Mouse (Mus musculus): ENCODE data around the gene Mall. TPM values are rescaled to one million over a fixed set of nuclear protein-coding genes. Genes with fewer than 3 reads are reported as not detected.

Gene Mall
- polyA plus RNA-seq, 1 experiment from 2014 or later: 0.99 TPM

DNA sequence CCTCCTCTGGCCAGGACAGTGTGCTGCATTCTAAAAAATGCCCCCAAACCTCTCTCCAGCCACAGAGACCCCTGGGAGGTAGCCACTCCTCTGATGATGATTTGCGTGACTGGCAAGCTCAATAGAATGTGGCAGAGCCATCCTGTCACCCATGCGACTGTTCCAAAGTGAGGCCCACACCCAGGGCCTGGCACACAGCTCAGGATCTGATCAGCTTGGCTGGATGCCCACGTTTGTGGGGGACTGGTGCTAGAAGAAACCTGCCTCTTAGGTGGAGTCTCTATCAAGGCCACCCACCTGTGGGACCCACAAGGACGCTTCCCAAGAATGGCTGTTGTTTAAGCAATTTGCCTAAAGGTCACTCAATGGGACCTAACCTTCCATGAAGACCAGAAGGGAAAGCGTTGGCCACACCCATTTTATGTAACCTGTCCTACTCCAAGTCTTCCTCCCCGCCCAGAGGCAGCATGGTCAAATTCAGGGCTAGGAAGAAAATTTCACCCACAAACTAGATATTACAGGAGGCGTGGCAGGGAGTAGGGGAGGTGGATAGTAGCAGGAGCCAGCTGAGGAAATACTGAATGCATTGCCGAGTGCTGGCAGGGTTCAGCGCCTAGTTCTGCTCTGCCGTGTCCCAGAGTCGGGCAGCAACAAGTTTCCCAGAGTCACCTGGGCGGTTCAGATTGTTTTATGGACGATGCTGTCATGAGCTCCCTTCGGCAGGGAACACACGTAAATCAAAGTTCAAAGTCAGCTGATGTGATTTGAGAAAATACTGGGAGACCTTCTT lies 876 bp downstream of the Mall start:
- no peak for ATAC-seq (ENCODE audit: low FRiP score)
- Histone ChIP-seq H3K9me3 (replicated peaks) (no peaks in the 10 kb centered on the region), H3K36me3 (no peaks in the 10 kb centered on the region), H3K9ac (replicated peaks) (no peak overlapping the region), H3K4me1 (peaks cover 7% of the 10 kb centered on the region; the same call in 1 of the 2 replicates), H3K4me2 (no peak overlapping the region), H3K4me3 (replicated peaks) (no peak overlapping the region), H3K27ac (replicated peaks) (no peak overlapping the region), H3K27me3 (replicated peaks) (peaks cover 22% of the 10 kb centered on the region)
- 33% methylated on average over 15 of the region's 15 CpGs for WGBS

DNA sequence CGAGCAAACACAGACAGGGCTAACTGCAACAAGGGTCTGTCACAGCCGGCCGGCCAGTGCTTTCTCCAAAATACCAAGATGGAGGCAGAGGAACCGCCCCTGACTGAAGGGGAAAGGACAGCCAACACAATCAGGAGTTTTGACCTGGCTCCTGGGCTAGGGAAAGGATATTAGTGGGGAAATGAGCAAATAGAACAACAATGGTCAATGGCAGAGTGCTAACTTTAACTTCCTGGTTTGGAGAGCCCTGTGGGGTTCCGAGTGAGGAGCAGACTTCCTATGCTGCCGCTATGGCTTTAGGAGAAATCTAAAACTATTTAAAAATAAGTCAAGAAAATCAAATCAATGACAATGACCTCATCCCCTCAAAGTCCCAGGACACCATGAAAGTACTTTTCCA lies 1.6 kb downstream of the Mall start:
- Histone ChIP-seq H3K9me3 (replicated peaks) (no peaks in the 10 kb centered on the region), H3K4me2 (no peak overlapping the region), H3K27ac (replicated peaks) (no peak overlapping the region), H3K9ac (replicated peaks) (no peak overlapping the region), H3K36me3 (no peaks in the 10 kb centered on the region), H3K4me3 (replicated peaks) (no peak overlapping the region), H3K4me1 (peaks cover 7% of the 10 kb centered on the region; the same call in 1 of the 2 replicates), H3K27me3 (replicated peaks) (peaks cover 22% of the 10 kb centered on the region)
- 85% methylated on average over 6 of the region's 6 CpGs for WGBS
- no peak for ATAC-seq (ENCODE audit: low FRiP score)

DNA sequence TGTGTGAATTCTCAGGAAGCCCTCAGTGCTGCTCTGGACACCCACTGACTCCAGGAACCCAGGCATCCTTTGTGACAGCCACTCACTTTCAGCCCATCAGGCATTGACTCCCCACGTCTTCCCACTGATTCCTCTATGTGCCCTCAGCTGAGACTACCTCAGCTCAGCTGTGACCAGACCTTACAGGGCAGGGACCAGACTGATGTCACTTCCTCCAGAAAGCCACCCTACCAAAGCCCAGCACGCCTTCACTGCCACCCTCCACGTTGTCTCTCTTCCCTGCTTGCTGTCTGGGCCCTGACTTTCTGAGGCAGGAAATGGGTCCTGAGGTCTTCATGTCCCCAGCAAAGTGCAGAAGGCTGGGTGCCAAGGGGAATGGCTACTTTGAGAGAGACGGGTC lies 6.5 kb downstream of the Mall start:
- no peaks in the 10 kb centered on the region for H3K36me3 ChIP-seq
- H3K9ac ChIP-seq (replicated peaks): no peak overlapping the region
- no peak overlapping the region for H3K27ac ChIP-seq (replicated peaks)
- H3K4me3 ChIP-seq (replicated peaks): no peak overlapping the region
- no peaks in the 10 kb centered on the region for H3K4me1 ChIP-seq
- ATAC-seq (ENCODE audit: low FRiP score): no peak
- H3K9me3 ChIP-seq (replicated peaks): no peaks in the 10 kb centered on the region
- 62% methylated on average over 4 of the region's 4 CpGs for WGBS
- no peak overlapping the region for H3K4me2 ChIP-seq
- no peaks in the 10 kb centered on the region for H3K27me3 ChIP-seq (replicated peaks)

DNA sequence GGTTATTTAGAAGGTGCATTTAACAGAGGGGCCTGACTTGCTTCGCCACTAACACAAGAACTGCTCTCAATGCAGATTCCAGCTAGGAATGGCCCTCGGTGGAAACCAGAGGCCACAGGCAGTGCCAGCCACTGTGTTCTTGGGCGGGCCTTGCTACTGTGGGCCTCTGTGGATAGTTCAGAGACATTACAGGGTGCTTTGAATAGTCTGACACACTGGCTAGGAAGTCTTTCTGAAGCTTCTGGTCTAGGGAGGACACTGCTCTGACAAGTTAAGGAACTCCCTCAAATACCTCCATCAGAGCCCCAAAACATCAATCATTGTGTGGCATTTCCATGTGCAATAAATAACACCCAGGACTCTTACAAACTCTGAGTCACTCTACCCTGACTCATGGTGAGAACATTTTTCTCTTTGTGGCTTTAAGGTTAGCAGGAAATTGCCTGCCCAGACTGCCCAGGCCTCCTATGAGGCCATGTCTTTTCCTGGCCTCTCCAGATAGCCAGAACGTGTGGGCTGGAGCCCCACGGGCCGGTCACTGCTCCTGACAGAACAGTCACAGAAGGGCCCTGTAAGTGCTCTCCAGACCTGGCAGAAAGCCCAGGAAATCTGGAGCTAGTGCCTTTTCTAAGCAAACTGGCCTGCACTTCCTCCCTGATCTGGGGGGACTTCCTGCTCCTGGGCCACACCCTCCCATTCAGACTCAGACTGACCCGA lies 7.4 kb downstream of the Mall start:
- Histone ChIP-seq H3K4me1 (no peaks in the 10 kb centered on the region), H3K36me3 (no peaks in the 10 kb centered on the region), H3K4me3 (replicated peaks) (no peak overlapping the region), H3K4me2 (no peak overlapping the region), H3K27me3 (replicated peaks) (no peaks in the 10 kb centered on the region), H3K27ac (replicated peaks) (peak overlapping the region; percentile 29; the same call in 1 of the 2 replicates), H3K9me3 (replicated peaks) (no peaks in the 10 kb centered on the region), H3K9ac (replicated peaks) (no peak overlapping the region)
- no peak for ATAC-seq (ENCODE audit: low FRiP score)
- 49% methylated on average over 7 of the region's 7 CpGs for WGBS

DNA sequence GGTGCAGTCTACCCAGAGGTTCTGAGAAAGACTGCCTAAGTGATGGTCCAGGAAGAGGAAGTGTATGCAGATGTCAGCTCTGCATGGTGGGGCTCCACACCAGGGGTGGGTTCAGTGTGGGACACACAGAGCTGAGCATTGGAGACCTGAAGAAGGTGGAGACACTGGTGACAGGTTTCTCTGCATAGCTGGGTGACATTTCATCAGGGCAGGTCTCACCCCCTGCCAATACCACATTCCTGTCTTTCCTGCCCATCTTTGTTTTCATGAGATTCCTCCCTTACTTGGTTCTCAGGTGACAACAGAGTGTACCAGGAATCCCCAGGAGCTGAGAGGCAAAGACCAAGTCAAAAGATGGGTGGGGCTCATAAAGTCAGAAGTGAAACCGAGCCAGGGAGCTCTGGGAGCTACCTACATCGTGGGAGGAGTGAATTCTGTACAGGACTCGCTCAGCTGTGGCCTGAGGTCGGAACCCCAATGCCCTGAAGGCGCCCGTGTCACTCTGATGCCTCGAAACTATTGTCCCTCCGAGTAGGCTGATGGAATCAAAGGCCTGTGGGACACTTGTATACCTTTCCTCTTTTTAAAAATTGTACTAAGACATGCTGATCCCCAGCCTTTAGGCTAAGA lies 10.8 kb downstream of the Mall start:
- Histone ChIP-seq H3K9ac (replicated peaks) (no peak overlapping the region), H3K36me3 (no peaks in the 10 kb centered on the region), H3K4me2 (no peak overlapping the region), H3K4me1 (no peaks in the 10 kb centered on the region), H3K4me3 (replicated peaks) (no peak overlapping the region), H3K9me3 (replicated peaks) (no peaks in the 10 kb centered on the region), H3K27me3 (replicated peaks) (no peaks in the 10 kb centered on the region), H3K27ac (replicated peaks) (no peak overlapping the region)
- 81% methylated on average over 8 of the region's 8 CpGs for WGBS
- no peak for ATAC-seq (ENCODE audit: low FRiP score)

DNA sequence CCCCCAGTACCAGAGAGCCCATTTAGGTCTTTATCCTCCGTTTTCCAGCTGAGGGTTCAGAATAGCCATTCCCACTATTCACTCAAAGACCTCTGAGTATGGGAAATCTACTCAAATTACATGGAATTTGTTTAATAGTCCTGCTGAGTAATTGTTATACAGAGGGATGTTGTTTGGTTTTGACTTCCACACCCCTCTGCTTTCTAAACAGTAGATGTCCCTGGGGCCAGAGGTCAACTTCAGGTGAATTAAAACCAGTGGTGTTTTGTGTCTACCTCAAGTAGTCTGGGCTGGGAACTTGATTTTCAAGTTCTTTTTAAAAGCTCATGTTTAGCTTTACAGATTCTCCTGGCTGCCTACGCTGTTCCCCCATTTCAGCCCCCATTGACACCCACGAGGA lies 15.0 kb downstream of the Mall start:
- Histone ChIP-seq H3K4me3 (replicated peaks) (no peak overlapping the region), H3K36me3 (no peaks in the 10 kb centered on the region), H3K27me3 (replicated peaks) (no peaks in the 10 kb centered on the region), H3K27ac (replicated peaks) (no peak overlapping the region), H3K4me2 (no peak overlapping the region), H3K9me3 (replicated peaks) (no peaks in the 10 kb centered on the region), H3K9ac (replicated peaks) (no peak overlapping the region), H3K4me1 (no peaks in the 10 kb centered on the region)
- 46% methylated on average over 3 of the region's 3 CpGs for WGBS
- no peak for ATAC-seq (ENCODE audit: low FRiP score)

DNA sequence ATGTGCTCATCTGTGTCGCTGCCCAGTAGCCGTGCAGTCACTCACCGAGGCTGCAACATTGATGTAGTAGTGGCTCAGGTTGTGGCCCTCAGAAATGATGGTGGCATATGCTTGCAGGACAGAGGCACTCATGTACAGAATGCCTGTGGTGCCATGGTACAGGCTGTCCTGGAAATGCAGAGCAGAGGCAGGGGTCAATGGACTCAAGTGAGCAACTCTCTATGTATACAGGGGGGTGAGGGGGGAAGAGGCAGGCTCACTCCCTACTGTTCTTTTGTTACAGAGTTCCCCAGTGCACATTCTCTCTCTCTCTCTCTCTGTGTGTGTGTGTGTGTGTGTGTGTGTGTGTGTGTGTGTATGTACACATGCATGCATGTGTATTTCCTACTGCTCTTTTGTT lies 20.9 kb downstream of the Mall start:
- Histone ChIP-seq H3K4me3 (replicated peaks) (no peak overlapping the region), H3K4me2 (no peak overlapping the region), H3K27ac (replicated peaks) (no peak overlapping the region), H3K36me3 (no peaks in the 10 kb centered on the region), H3K9ac (replicated peaks) (no peak overlapping the region), H3K9me3 (replicated peaks) (no peaks in the 10 kb centered on the region), H3K27me3 (replicated peaks) (no peaks in the 10 kb centered on the region), H3K4me1 (no peaks in the 10 kb centered on the region)
- no peak for ATAC-seq (ENCODE audit: low FRiP score)
- WGBS: 71% methylated on average over 3 of the region's 3 CpGs

DNA sequence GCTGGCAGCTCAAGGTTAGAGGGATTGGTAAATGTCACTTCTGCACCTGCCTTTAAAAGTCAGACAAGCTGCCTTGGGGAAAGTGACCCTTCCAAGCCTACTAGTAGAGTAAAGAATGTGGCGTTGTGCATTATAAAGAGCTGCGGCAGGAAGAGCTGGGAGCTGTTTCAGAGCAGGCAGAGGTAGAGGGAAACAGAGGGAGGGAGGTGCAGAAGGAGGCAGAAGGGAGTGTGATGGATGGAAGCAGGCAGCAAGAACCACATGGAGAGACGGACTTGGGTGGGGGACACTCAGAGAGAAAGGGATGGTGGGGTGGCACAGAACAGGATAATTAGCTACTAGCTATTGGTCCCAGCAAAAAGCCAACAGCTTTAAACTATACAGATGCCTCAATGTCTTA lies 21.7 kb downstream of the Mall start:
- no peak overlapping the region for H3K4me3 ChIP-seq (replicated peaks)
- no peak overlapping the region for H3K27ac ChIP-seq (replicated peaks)
- no peak overlapping the region for H3K9ac ChIP-seq (replicated peaks)
- H3K9me3 ChIP-seq (replicated peaks): no peaks in the 10 kb centered on the region
- ATAC-seq (ENCODE audit: low FRiP score): no peak
- no peak overlapping the region for H3K4me2 ChIP-seq
- no peaks in the 10 kb centered on the region for H3K27me3 ChIP-seq (replicated peaks)
- no peaks in the 10 kb centered on the region for H3K4me1 ChIP-seq
- 31% methylated on average over 3 of the region's 3 CpGs for WGBS
- H3K36me3 ChIP-seq: no peaks in the 10 kb centered on the region

DNA sequence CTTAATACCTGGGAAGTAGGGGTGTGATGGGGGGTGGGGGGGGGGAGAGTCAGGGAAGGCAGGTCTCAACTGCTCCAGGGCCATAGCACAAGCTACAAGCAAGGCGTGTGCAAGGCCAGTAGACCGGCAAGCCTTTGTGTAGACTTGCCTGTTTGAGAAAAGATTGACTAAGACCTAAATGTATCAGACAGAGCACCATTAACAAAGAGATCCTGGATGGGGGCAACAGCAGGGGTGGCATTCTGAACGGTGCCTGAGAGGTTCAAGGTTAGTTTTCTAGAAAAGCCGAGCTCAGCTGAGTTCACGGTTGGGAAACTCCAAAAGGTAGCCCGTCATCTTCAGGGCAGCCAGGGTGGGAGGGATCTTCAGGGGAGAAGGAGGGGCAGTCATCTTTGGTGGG lies 24.5 kb downstream of the Mall start:
- Histone ChIP-seq H3K27me3 (replicated peaks) (no peaks in the 10 kb centered on the region), H3K36me3 (no peaks in the 10 kb centered on the region), H3K4me1 (no peaks in the 10 kb centered on the region), H3K27ac (replicated peaks) (no peak overlapping the region), H3K4me2 (no peak overlapping the region), H3K9me3 (replicated peaks) (no peaks in the 10 kb centered on the region), H3K4me3 (replicated peaks) (no peak overlapping the region), H3K9ac (replicated peaks) (no peak overlapping the region)
- no peak for ATAC-seq (ENCODE audit: low FRiP score)
- WGBS: 82% methylated on average over 6 of the region's 6 CpGs

DNA sequence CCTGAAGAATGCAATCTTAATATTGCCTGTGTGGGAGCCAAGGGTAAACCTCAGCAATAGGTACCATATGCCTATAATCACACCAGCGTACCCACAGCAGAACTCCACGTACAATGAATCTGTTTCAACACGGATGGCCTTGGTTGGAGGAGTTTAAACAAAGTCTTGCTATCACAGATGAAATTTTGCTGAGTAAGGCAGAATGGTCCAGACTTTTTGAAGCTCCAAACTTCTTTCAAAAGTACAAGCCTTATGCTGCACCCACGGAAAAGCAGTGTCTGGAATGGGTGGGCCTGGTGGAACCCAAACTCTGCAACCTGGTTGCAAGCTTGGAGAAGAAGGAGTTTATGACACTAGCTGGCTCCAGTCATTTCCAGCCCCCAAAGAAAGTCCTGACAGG lies 40.5 kb downstream of the Mall start:
- no peak overlapping the region for H3K27ac ChIP-seq (replicated peaks)
- no peak overlapping the region for H3K4me3 ChIP-seq (replicated peaks)
- no peaks in the 10 kb centered on the region for H3K4me1 ChIP-seq
- 92% methylated on average over 4 of the region's 4 CpGs for WGBS
- no peaks in the 10 kb centered on the region for H3K36me3 ChIP-seq
- no peaks in the 10 kb centered on the region for H3K9me3 ChIP-seq (replicated peaks)
- no peak overlapping the region for H3K4me2 ChIP-seq
- H3K9ac ChIP-seq (replicated peaks): no peak overlapping the region
- no peak for ATAC-seq (ENCODE audit: low FRiP score)
- no peaks in the 10 kb centered on the region for H3K27me3 ChIP-seq (replicated peaks)

DNA sequence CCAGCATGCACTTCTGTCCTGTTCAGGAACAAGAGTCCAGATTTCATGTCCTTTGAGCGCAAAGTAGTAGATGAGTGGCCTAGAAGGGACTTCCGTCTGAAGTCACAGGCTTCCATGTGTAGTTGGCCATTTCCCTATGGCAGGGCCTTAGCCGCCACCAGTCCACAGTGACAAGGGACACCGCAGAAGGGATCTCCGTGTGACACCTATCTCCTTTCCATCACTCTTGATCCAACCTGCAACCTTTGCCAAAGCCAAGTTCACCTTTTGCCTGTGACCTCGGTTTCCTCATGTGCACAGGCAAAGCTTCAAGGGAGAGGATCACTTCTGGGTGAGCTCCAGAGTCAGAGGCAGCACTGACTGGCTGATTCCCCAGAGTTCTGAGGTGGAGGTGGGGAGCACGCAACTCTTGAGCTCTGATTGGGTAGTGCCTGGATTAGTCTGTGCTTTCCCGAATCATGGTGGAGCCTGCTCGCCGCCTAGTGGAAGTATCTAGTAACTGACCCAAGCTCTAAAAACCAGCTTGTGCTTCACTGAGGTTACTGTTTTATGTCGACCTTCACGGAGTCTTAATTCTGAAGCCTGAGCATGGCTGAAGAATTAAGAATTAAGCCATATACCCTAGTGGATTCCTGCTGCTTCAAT lies 45.9 kb downstream of the Mall start:
- no peaks in the 10 kb centered on the region for H3K27me3 ChIP-seq (replicated peaks)
- no peak overlapping the region for H3K4me3 ChIP-seq (replicated peaks)
- H3K9ac ChIP-seq (replicated peaks): no peak overlapping the region
- no peaks in the 10 kb centered on the region for H3K36me3 ChIP-seq
- H3K9me3 ChIP-seq (replicated peaks): no peaks in the 10 kb centered on the region
- ATAC-seq (ENCODE audit: low FRiP score): peak; percentile 90
- no peaks in the 10 kb centered on the region for H3K4me1 ChIP-seq
- 39% methylated on average over 12 of the region's 12 CpGs for WGBS
- no peak overlapping the region for H3K27ac ChIP-seq (replicated peaks)
- H3K4me2 ChIP-seq: peak overlapping the region; percentile 25; the same call in 1 of the 2 replicates
